Mouse (Mus musculus) lung, postnatal 0 days (tissue): ENCODE measurements around the gene Tmem258. TPM values are rescaled to one million over a fixed set of nuclear protein-coding genes. Genes with fewer than 3 reads are reported as not detected.
"Not testable (repeated sequence)": the region's sequence is repeated elsewhere in the genome, so short reads cannot be mapped to it uniquely, and the experiment has no call there.

Source experiments
- ATAC-seq: fragments of 200-750 bp; cut with Nextera tagmentation; 2 replicates; pipeline ENCODE4 v1.8.0; 2017; ENCODE audit warnings: moderate library complexity
- DNase-seq: peaks from one replicate; pipeline ENCODE4 v3.0.0-alpha.2; 2016; ENCODE audit warnings: low spot score
- H3K27ac ChIP-seq: fragments of 300-500 bp; sonication (generic); 2 replicates; pipeline ENCODE4 v1.5.1; 2014; ENCODE audit warnings: antibody characterized with exemption, mild to moderate bottlenecking, low read length, mixed read lengths
- H3K27me3 ChIP-seq: fragments of 300-500 bp; sonication (generic); replicated peaks from 2 replicates; pipeline ENCODE4 v1.6.1; 2014; ENCODE audit warnings: low read length, mixed read lengths; ENCODE audit not compliant: insufficient read depth
- H3K36me3 ChIP-seq: fragments of 300-500 bp; sonication (generic); 2 replicates; pipeline ENCODE4 v1.6.1; 2014; ENCODE audit warnings: low read length, mixed read lengths; ENCODE audit not compliant: insufficient read depth
- H3K4me1 ChIP-seq: fragments of 300-500 bp; sonication (generic); 2 replicates; pipeline ENCODE4 v1.6.1; 2014; ENCODE audit warnings: antibody characterized with exemption, low read depth, low read length, mixed read lengths; ENCODE audit not compliant: insufficient read depth
- H3K4me2 ChIP-seq: fragments of 300-500 bp; sonication (generic); replicated peaks from 2 replicates; pipeline ENCODE4 v1.6.1; 2014; ENCODE audit warnings: low read depth, mild to moderate bottlenecking, low read length, moderate library complexity, mixed read lengths
- H3K4me3 ChIP-seq: fragments of 300-500 bp; sonication (generic); 2 replicates; pipeline ENCODE4 v1.5.1; 2014; ENCODE audit warnings: low read depth, low read length
- H3K9ac ChIP-seq: fragments of 300-500 bp; sonication (generic); replicated peaks from 2 replicates; pipeline ENCODE4 v1.6.1; 2014; ENCODE audit warnings: low read depth, mild to moderate bottlenecking
- H3K9me3 ChIP-seq: fragments of 300-500 bp; sonication (generic); 2 replicates; pipeline ENCODE4 v1.6.1; 2016; ENCODE audit warnings: low read length, mixed read lengths
- CTCF ChIP-seq: IDR thresholded peaks from 2 replicates; pipeline ENCODE4 v1.5.1; 2016; ENCODE audit warnings: antibody characterized with exemption, mild to moderate bottlenecking
- EP300 ChIP-seq: IDR thresholded peaks from 2 replicates; pipeline ENCODE4 v1.6.1; 2016; ENCODE audit warnings: antibody characterized with exemption, mild to moderate bottlenecking, control low read depth
- WGBS: fragments of 180-500 bp; shearing (Covaris S2); extraction: QIAGEN DNeasy Blood & Tissue Kit; methylation state at CpG from one replicate; pipeline ENCODE4 v1.1.7; 2014; 5-methylcytosine and 5-hydroxymethylcytosine counted together
- polyA plus RNA-seq: library from polyadenylated mRNA; unstranded; fragments of >200 nt; fragmentation: Nextera tagmentation; extraction: Ambion mirVana; gene quantifications from 2 replicates; pipeline ENCODE4 v1.2.1, GENCODE M21; 2015

Gene Tmem258
- polyA plus RNA-seq, 1 experiment from 2014 or later, result 394 TPM

DNA sequence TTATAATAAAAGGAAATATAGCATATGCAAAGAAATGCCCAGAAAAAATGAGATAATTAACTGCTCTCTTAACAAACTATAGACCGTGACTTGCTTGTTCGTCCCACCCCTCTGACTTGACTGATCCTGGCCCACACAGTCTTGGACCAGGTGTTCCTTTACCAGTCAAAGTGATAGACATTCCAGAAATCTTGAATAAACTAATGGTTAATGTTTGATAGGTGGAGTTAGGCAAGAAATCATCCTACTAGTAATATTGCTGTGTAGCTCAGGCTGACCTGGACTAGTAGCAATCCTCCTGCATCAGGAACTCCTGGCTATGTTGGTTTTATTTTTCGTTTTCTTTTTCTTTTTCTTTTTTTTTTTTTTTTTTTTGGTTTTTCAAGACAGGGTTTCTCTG is 35.4 kb upstream of the Tmem258 start:
- 57% methylated on average over 3 of the region's 3 CpGs for WGBS
- H3K4me1 ChIP-seq, result no peaks in the 10 kb centered on the region
- no peak for ATAC-seq
- TF ChIP-seq EP300, result no peak
- TF ChIP-seq CTCF, result no peak
- H3K36me3 ChIP-seq, result no peaks in the 10 kb centered on the region
- H3K4me2 ChIP-seq, result no peak overlapping the region
- no peak overlapping the region for H3K4me3 ChIP-seq
- DNase-seq, result no peak
- H3K9ac ChIP-seq, result no peak overlapping the region
- H3K9me3 ChIP-seq, result no peaks in the 10 kb centered on the region
- no peak overlapping the region for H3K27ac ChIP-seq
- H3K27me3 ChIP-seq, result no peaks in the 10 kb centered on the region

DNA sequence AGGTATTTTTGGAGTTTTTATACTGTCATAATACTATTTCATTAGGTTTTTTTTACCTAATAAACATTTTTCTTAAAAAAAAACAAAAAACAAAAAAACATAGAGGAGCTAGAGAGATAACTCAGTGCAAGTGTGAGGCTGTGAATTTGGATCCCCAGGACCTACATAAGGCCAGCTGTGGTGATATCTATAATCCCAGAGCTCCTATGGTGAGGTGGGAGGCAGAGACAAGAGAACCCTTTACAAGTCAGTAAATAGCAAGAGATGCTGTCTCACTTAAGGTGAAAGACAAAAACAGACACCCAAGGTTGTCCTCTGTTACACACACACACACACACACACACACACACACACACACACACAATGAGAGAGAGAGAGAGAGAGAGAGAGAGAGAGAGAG is 34.6 kb upstream of the Tmem258 start:
- no peaks in the 10 kb centered on the region for H3K36me3 ChIP-seq
- no peak for DNase-seq
- no peak overlapping the region for H3K9ac ChIP-seq
- no peak overlapping the region for H3K4me2 ChIP-seq
- ATAC-seq, result no peak
- H3K27ac ChIP-seq, result no peak overlapping the region
- H3K27me3 ChIP-seq, result no peaks in the 10 kb centered on the region
- no peak overlapping the region for H3K4me3 ChIP-seq
- no peaks in the 10 kb centered on the region for H3K4me1 ChIP-seq
- no peak for TF ChIP-seq EP300
- no peak for TF ChIP-seq CTCF
- no peaks in the 10 kb centered on the region for H3K9me3 ChIP-seq

DNA sequence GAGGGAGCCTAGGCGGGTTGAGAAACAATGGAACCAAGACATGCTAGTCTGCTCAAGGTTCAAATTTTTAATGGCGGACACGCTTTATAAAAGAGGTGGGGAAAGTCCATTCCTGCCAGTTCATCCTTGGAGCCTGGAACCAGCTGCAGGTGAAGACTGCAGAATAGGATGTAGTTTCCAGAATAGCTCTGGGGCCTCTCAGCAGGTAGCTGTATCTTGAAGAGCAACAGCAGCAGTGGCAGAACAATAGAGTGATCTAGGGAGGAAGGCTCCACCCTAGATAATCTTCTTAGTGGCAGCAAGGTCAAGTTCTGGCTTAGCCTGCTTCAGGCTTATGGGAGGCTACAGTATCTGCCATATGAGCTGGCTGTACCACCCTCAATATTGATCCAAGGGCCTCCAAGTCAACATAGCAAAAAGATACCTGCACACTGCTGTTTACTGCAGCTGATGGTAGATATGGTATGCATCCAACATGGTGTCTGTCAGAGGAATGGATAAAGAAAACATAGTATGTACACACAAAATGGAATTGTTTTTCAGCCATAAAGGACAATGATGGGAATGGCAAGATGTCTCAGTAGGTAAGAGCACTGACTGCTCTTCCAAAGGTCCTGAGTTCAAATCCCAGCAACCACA is 34.0 kb upstream of the Tmem258 start:
- not testable (repeated sequence) for H3K27ac ChIP-seq, ATAC-seq, H3K9ac ChIP-seq, DNase-seq, H3K4me1 ChIP-seq, H3K27me3 ChIP-seq, H3K9me3 ChIP-seq, H3K36me3 ChIP-seq, H3K4me3 ChIP-seq, H3K4me2 ChIP-seq
- 94% methylated on average over 3 of the region's 3 CpGs for WGBS

DNA sequence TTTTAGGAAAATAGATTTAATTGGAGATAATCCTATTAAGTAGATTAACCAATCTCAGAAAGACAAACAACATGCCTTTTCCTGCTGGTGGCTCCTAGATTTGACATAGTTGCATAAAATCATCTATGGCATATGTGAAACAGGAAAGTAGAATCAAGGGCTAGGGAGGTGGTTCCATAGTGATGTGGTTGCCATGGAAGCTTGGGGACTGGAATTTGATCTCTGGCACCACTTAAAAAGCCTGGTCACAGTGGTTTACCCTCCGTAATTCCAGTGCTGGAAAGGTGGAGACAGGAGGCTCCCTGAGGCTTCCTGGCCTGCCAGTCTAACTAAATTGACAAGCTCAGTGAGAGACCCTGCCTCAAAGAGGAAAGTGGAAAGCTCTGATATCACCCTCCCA is 33.3 kb upstream of the Tmem258 start:
- WGBS, result 40% methylated on average over 1 of the region's 1 CpGs
- Histone ChIP-seq H3K4me2 (no peak overlapping the region), H3K27me3 (no peaks in the 10 kb centered on the region), H3K36me3 (no peaks in the 10 kb centered on the region), H3K9ac (no peak overlapping the region), H3K27ac (no peak overlapping the region), H3K9me3 (no peaks in the 10 kb centered on the region), H3K4me3 (no peak overlapping the region), H3K4me1 (no peaks in the 10 kb centered on the region)
- DNase-seq (no peak), ATAC-seq (no peak)
- no peak for TF ChIP-seq EP300
- TF ChIP-seq CTCF, result no peak

- Histone ChIP-seq H3K9me3 (no peaks in the 10 kb centered on the region), H3K36me3 (no peaks in the 10 kb centered on the region), H3K27ac (no peak overlapping the region), H3K27me3 (no peaks in the 10 kb centered on the region), H3K4me2 (no peak overlapping the region), H3K9ac (no peak overlapping the region), H3K4me1 (no peaks in the 10 kb centered on the region), H3K4me3 (no peak overlapping the region)
- no peak for ATAC-seq
- WGBS, result 79% methylated on average over 7 of the region's 7 CpGs
- DNase-seq, result no peak
- TF ChIP-seq CTCF (no peak), EP300 (no peak)
Observed at GRCm38 (mm10) chr19:10171359-10171758, 32.5 kb upstream of the Tmem258 start.

GRCm38 (mm10) chr19:10171846-10172245 is 32.0 kb upstream of the Tmem258 start:
- H3K4me3 ChIP-seq, result no peak overlapping the region
- no peak overlapping the region for H3K4me2 ChIP-seq
- no peak overlapping the region for H3K9ac ChIP-seq
- H3K4me1 ChIP-seq, result no peaks in the 10 kb centered on the region
- TF ChIP-seq CTCF (no peak), EP300 (no peak)
- H3K36me3 ChIP-seq, result no peaks in the 10 kb centered on the region
- DNase-seq (no peak), ATAC-seq (no peak)
- no peak overlapping the region for H3K27ac ChIP-seq
- no peaks in the 10 kb centered on the region for H3K27me3 ChIP-seq
- no peaks in the 10 kb centered on the region for H3K9me3 ChIP-seq
